Mouse (Mus musculus): Measurements from ENCODE around the gene Grap2. TPM values are rescaled to one million over a fixed set of nuclear protein-coding genes. Genes with fewer than 3 reads are reported as not detected.

The Grap2 gene
- polyA plus RNA-seq, 1 experiment: 0.49 TPM

- DNase-seq (ENCODE audit: low read depth): no peak
These were observed 31.6 kb downstream of the Grap2 start for GRCm38 (mm10) chr15:80604026-80604425.

GRCm38 (mm10) chr15:80607970-80608369 is 35.6 kb downstream of the Grap2 start:
- DNase-seq (ENCODE audit: low read depth): no peak
- no peak for TF ChIP-seq CTCF (IDR thresholded peaks at IDR 0.05; ENCODE audit: borderline replicate concordance, extremely low read depth, insufficient read depth, insufficient read length)
- TF ChIP-seq POLR2A (IDR thresholded peaks at IDR 0.05; ENCODE audit: borderline replicate concordance, extremely low read depth, insufficient read depth, insufficient read length, poor library complexity, severe bottlenecking): no peak

More at GRCm38 (mm10) chr15:80604026-80604425, 31.6 kb downstream of the Grap2 start:
- TF ChIP-seq POLR2A (IDR thresholded peaks at IDR 0.05; ENCODE audit: borderline replicate concordance, extremely low read depth, insufficient read depth, insufficient read length, poor library complexity, severe bottlenecking) (no peak), CTCF (IDR thresholded peaks at IDR 0.05; ENCODE audit: borderline replicate concordance, extremely low read depth, insufficient read depth, insufficient read length) (no peak)

- DNase-seq (ENCODE audit: low read depth): no peak
- no peak for TF ChIP-seq CTCF (IDR thresholded peaks at IDR 0.05; ENCODE audit: borderline replicate concordance, extremely low read depth, insufficient read depth, insufficient read length)
- no peak for TF ChIP-seq POLR2A (IDR thresholded peaks at IDR 0.05; ENCODE audit: borderline replicate concordance, extremely low read depth, insufficient read depth, insufficient read length, poor library complexity, severe bottlenecking)
These were observed 37.9 kb downstream of the Grap2 start for GRCm38 (mm10) chr15:80610335-80610734.

- TF ChIP-seq CTCF (IDR thresholded peaks at IDR 0.05; ENCODE audit: borderline replicate concordance, extremely low read depth, insufficient read depth, insufficient read length) (no peak), POLR2A (IDR thresholded peaks at IDR 0.05; ENCODE audit: borderline replicate concordance, extremely low read depth, insufficient read depth, insufficient read length, poor library complexity, severe bottlenecking) (no peak)
- DNase-seq (ENCODE audit: low read depth): no peak
These were observed 39.1 kb downstream of the Grap2 start for GRCm38 (mm10) chr15:80611478-80611877.

- DNase-seq (ENCODE audit: low read depth): no peak
- TF ChIP-seq CTCF (IDR thresholded peaks at IDR 0.05; ENCODE audit: borderline replicate concordance, extremely low read depth, insufficient read depth, insufficient read length) (no peak), POLR2A (IDR thresholded peaks at IDR 0.05; ENCODE audit: borderline replicate concordance, extremely low read depth, insufficient read depth, insufficient read length, poor library complexity, severe bottlenecking) (no peak)
These were observed 41.5 kb downstream of the Grap2 start for GRCm38 (mm10) chr15:80613904-80614303.

GRCm38 (mm10) chr15:80614500-80615289 is 42.3 kb downstream of the Grap2 start:
- DNase-seq (ENCODE audit: low read depth): no peak
- TF ChIP-seq POLR2A (IDR thresholded peaks at IDR 0.05; ENCODE audit: borderline replicate concordance, extremely low read depth, insufficient read depth, insufficient read length, poor library complexity, severe bottlenecking) (no peak), CTCF (IDR thresholded peaks at IDR 0.05; ENCODE audit: borderline replicate concordance, extremely low read depth, insufficient read depth, insufficient read length) (no peak)

GRCm38 (mm10) chr15:80615290-80615570 is 42.8 kb downstream of the Grap2 start:
- DNase-seq (ENCODE audit: low read depth): no peak
- no peak for TF ChIP-seq CTCF (IDR thresholded peaks at IDR 0.05; ENCODE audit: borderline replicate concordance, extremely low read depth, insufficient read depth, insufficient read length)
- TF ChIP-seq POLR2A (IDR thresholded peaks at IDR 0.05; ENCODE audit: borderline replicate concordance, extremely low read depth, insufficient read depth, insufficient read length, poor library complexity, severe bottlenecking): no peak

- peak; percentile 35 for DNase-seq (ENCODE audit: low read depth)
- TF ChIP-seq CTCF (IDR thresholded peaks at IDR 0.05; ENCODE audit: borderline replicate concordance, extremely low read depth, insufficient read depth, insufficient read length) (no peak), POLR2A (IDR thresholded peaks at IDR 0.05; ENCODE audit: borderline replicate concordance, extremely low read depth, insufficient read depth, insufficient read length, poor library complexity, severe bottlenecking) (no peak)
These were observed 43.4 kb downstream of the Grap2 start for GRCm38 (mm10) chr15:80615636-80616383.

- TF ChIP-seq CTCF (IDR thresholded peaks at IDR 0.05; ENCODE audit: borderline replicate concordance, extremely low read depth, insufficient read depth, insufficient read length) (peak; percentile 40; the same call in 1 of the 2 replicates), POLR2A (IDR thresholded peaks at IDR 0.05; ENCODE audit: borderline replicate concordance, extremely low read depth, insufficient read depth, insufficient read length, poor library complexity, severe bottlenecking) (no peak)
- DNase-seq (ENCODE audit: low read depth): peak; percentile 40
These were observed 45.4 kb downstream of the Grap2 start for GRCm38 (mm10) chr15:80617839-80618238.

GRCm38 (mm10) chr15:80619166-80619565 is 46.8 kb downstream of the Grap2 start:
- DNase-seq (ENCODE audit: low read depth): no peak

GRCm38 (mm10) chr15:80619786-80620185 is 47.4 kb downstream of the Grap2 start:
- no peak for TF ChIP-seq POLR2A (IDR thresholded peaks at IDR 0.05; ENCODE audit: borderline replicate concordance, extremely low read depth, insufficient read depth, insufficient read length, poor library complexity, severe bottlenecking)
- DNase-seq (ENCODE audit: low read depth): no peak

More at GRCm38 (mm10) chr15:80619166-80619565, 46.8 kb downstream of the Grap2 start:
- TF ChIP-seq CTCF (IDR thresholded peaks at IDR 0.05; ENCODE audit: borderline replicate concordance, extremely low read depth, insufficient read depth, insufficient read length) (no peak), POLR2A (IDR thresholded peaks at IDR 0.05; ENCODE audit: borderline replicate concordance, extremely low read depth, insufficient read depth, insufficient read length, poor library complexity, severe bottlenecking) (no peak)

Measured in brain, embryonic 14.5 days (tissue).